Mouse (Mus musculus) R1 (cell line): Measurements from ENCODE around the gene Mical3.
A peak's percentile ranks its signal among the peaks of the same experiment; 100 is the strongest.
"Not testable (repeated sequence)": the region's sequence is repeated elsewhere in the genome, so short reads cannot be mapped to it uniquely, and the experiment has no call there.

ENCODE experiments used
- DNase-seq: peaks from one replicate; pipeline ENCODE4 v3.0.0-alpha.2; 2018; ENCODE audit warnings: low read depth, low spot score

Mical3 gene

GRCm38 (mm10) chr6:120937104-120937617 is 193.6 kb downstream of the Mical3 start:
- no peak for DNase-seq

DNA sequence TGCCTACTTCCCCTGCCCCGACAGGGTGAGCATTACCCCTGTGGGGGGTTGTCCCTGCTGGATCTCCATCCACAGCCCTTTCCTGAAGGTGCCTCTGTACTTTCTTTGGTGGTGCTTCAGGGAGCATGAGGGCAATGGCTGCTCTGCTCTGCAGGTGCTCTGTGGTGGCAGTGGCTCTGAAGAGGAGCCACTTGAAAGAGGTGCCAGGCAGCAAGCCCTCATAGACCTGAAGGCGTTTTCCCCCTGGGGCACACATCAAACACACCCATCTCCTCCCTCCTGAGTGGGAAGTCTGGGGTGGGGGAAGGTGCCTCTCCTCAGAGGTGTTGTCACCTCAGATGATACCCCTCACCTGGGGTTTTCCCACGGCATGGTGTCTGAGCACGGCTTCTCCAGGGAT is 196.6 kb downstream of the Mical3 start:
- no peak for DNase-seq

DNA sequence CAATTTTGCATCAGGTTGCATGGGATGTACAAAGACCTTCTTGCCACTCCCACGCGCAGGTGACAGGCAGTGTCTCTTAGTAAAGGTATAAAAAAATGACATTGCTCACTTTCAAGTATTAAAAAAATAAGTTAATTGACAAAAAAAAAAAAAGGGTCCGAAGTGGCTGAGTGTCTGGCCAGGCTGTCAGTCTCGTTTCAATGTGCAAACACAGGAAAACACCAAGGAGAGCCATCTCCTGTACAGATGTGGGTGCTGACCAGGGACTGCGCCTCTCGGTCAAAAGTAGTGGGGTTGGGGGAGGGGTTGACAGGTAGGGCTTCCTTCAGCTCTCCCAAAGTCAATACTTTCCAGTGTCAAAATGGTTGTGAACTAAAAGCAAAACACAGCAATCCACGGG is 197.1 kb downstream of the Mical3 start:
- no peak for DNase-seq

DNA sequence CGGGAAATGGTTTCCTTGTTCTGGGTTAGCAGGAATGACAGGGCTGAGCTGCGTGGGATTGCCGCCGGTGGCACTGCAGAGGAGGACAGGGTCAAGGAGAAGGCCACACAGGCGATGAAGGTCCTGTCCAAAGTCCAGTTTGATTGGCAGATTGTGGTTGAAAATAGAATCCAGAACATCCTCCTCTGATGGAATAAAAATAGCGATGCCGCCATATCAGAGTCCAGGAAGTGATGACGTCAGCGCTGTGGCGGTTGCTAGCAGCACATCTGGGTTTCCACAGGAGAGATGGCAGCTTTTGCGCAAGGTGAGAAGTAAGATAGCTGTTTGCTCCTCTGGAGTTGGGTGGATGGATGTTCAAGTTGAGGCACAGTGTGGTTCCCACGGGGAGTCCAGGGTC is 198.2 kb downstream of the Mical3 start:
- DNase-seq = no peak

GRCm38 (mm10) chr6:120930450-120931306 is 200.1 kb downstream of the Mical3 start:
- DNase-seq = no peak

- DNase-seq = no peak
Observed at GRCm38 (mm10) chr6:120929421-120929820, 201.4 kb downstream of the Mical3 start.

GRCm38 (mm10) chr6:120927765-120928164 is 203.0 kb downstream of the Mical3 start:
- DNase-seq = no peak

- no peak for DNase-seq
Observed at GRCm38 (mm10) chr6:120926880-120927279, 203.9 kb downstream of the Mical3 start.

DNA sequence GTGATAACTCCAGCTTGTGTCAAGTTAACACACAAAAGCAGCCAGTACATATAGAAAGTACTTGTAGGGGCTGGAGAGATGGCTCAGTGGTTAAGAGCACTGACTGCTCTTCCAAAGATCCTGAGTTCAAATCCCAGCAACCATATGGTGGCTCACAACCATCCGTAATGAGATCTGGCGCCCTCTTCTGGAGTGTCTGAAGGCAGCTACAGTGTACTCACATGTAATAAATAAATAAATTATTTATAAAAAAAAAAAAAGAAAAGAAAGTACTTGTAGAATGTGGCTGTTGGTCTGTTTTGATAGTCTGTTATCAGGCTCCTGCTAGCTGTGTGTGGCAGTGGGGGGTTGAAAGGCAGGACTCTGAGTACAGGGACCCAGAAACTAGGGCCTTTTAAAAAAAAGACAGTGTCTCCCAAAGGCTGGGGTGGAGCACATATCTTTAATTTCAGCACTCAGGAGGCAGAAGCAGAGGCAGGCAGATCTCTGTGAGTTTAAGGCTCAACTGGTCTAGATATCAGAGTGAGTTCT is 205.9 kb downstream of the Mical3 start:
- DNase-seq = not testable (repeated sequence)

DNA sequence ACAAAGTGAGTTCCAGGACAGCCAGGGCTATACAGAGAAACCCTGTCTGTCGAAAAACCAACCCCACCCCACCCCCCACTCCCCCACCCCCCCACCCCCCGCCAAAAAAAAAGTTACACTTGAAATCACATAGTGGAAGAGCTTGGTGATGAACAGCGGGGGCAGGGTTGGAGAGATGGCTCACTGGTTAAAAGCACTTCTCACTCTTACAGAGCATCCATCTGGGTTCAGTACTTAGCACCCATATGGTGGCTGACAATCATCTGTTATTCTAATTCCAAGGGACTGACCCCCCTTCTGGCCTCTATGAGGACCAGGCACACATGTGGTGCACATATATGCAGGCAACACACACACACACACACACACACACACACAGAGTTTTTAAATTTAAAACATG is 212.8 kb downstream of the Mical3 start:
- DNase-seq = no peak

- DNase-seq = not testable (repeated sequence)
Observed at GRCm38 (mm10) chr6:120916972-120917881, 213.6 kb downstream of the Mical3 start.

DNA sequence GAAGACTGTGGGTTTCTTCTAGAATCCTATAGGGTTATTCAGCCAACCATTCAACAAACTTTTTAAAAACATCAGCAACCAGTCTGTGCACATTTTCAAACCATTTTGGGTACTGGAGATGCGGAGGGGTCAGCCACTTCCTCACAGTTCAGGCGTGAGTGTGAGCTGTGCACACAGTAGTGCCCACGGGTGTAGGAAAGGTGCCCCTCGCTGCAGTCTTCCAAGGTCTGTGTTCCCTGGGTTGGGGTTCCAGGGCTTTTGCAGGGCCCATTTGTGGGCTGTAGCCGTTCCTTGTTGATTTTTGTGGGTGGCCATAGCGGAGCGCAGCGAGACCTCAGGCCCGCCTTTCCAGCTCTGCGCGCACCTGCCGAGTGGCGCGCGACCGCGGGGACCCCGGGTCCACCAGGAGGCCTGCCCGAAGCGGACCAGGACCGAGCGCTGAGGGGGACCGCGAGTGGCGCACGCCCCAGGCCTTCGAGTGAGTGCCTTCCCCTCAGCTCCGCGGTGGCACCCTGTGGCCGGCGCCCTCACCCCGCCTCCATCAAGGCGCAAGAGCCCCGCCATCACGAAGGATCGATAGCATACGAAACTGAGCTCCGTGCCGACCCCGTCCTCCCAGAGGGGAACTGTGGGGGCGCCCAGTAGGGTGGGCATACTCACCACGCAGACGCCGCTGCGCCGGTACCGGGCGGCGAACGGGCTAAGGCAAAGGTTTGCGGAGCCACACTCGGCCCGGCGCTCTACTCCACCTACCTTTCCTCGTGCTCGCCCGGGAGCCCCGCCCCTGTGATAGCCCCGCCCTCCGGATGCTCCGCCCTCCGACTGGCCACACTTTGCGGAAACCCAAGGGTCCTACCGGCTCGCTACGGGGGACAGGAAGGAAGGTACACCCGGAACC is 214.5 kb downstream of the Mical3 start, which contains the start of gene Bid:
TSS of gene Bid (minus strand) at position 780 of the 898 bp plus-strand sequence.
- peak; percentile 88 for DNase-seq

- no peak for DNase-seq
Observed at GRCm38 (mm10) chr6:120915649-120915975, 215.2 kb downstream of the Mical3 start.

DNA sequence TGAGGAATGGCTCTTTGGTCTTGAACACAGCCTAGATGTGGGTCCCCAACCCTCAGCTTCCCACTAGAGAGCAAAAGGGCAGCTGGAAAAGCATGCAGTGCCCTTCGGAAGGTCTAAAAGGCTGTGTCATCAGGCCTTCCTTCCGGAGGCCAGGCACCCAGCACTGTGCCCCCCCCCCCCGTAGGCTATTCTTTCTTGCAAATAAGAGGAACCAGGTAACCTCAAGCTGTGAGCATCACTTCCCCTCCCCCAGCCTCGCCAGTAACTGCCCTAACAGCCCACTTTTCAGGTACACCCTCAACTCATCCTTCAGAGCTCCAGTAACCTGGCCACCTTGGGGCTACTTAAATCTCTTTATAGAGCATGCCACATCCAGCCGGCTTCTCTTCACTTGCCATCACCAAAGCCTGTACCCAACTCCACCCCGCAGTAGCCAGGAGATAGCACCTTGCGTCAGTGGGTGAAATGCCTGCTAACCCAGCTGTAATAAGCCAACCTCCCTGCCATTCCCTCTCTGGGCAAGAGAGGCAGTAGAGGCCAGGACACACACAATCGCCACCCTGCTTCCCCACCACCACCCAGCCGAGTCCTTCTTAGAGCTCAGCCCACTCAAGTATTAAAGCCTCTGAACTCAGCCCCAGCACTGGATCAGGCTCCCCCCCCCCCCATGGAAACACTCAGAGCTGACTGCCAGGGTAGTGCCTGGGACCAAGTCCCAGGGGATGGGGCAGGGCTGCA is 215.7 kb downstream of the Mical3 start:
- DNase-seq = peak; percentile 66

GRCm38 (mm10) chr6:120914533-120914910 is 216.3 kb downstream of the Mical3 start:
- DNase-seq = no peak

GRCm38 (mm10) chr6:120913783-120914182 is 217.0 kb downstream of the Mical3 start:
- no peak for DNase-seq

- no peak for DNase-seq
Observed at GRCm38 (mm10) chr6:120912931-120913330, 217.9 kb downstream of the Mical3 start.

DNA sequence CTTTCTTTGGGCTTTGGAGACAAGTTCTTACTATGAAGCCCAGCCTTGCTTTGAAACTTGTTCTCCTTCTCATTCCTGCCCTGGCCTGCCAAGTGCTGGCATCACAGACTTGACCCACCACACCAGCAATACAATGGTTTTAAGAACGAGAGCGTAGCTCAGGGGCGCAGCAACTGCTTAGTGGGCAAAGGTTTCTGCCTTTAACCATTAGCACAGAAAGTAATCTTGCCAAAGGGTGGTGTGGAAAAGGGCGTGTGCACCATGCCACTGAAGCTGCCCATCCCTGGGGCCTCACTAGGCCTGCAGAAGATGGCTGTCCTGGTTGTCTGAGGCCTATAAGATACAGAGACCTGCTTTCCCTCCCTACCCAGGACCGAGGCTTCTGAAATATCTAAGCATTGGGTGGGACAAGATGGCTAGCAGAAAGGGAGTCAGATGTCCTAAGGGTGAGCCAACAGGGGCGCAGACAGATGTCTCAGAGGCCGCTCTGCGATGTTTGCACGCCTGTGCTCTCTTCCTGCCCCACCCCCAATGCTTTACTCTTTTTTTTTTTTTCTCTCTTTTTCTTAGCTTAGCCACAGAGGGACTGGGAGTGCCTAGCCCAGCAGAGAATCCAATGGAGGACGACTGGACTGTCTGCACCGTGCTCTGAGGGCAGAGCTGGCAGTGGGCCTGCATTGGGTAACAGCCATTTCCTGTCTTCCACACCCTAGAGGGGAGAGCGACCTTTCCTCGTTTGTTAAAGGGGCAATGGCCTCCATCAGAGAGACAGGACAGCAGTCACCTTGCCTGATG is 219.4 kb downstream of the Mical3 start:
- no peak for DNase-seq

DNA sequence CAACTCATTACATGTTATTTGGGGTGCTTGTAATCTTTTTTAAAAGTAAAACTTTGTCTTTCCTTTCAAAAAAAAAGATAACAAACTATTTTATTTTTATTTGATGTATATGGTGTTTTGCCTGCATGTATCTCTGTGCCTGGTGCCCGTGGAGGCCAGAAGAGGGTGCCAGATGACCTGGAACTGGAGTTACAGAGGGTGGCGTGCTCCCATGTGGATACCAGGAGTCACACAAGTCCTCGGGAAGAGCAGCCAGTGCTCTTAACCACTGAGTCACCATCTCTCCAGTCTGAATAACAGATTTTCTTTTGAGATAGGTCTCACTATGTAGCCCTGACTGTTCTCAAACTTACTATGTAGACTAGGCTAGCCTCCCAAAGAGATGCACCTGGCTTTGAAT is 221.3 kb downstream of the Mical3 start:
- no peak for DNase-seq
